Mouse (Mus musculus) heart, embryonic 14.5 days (tissue): Measurements from ENCODE around the gene Sds. TPM values are rescaled to one million over a fixed set of nuclear protein-coding genes. Genes with fewer than 3 reads are reported as not detected.

Experiments used
- ATAC-seq: fragments of 200-750 bp; cut with Nextera tagmentation; 2 replicates; pipeline ENCODE4 v1.8.0; 2017; ENCODE audit warnings: low read depth, moderate TSS enrichment; ENCODE audit not compliant: insufficient number of reproducible peaks, insufficient read depth, low FRiP score
- H3K27ac ChIP-seq, 2 experiments: fragments of 200-500 bp in 1 of 2; fragments of 300-500 bp in 1 of 2; sonication (generic) in 1 of 2; replicated peaks in 1 of 2; 2 replicates each; pipeline ENCODE4 v1.5.1; 2012 to 2014; ENCODE audit warnings: low read depth in 2 of 2, low read length in 2 of 2, control low read depth in 1 of 2, mild to moderate bottlenecking in 1 of 2, mixed read lengths in 1 of 2; ENCODE audit not compliant: control insufficient read depth in 1 of 2, insufficient read depth in 1 of 2
- H3K27me3 ChIP-seq: fragments of 300-500 bp; sonication (generic); 2 replicates; pipeline ENCODE4 v1.6.1; 2014; ENCODE audit warnings: mild to moderate bottlenecking, low read length, control low read depth; ENCODE audit not compliant: control insufficient read depth, insufficient read depth
- H3K36me3 ChIP-seq: fragments of 300-500 bp; sonication (generic); 2 replicates; pipeline ENCODE4 v1.6.1; 2014; ENCODE audit warnings: mild to moderate bottlenecking, control low read depth, low read length, mixed read lengths; ENCODE audit not compliant: control insufficient read depth, insufficient read depth
- H3K4me1 ChIP-seq, 2 experiments: fragments of 200-500 bp in 1 of 2; fragments of 300-500 bp in 1 of 2; sonication (generic) in 1 of 2; 2 replicates each; pipeline ENCODE4 v1.6.1; 2012 to 2014; ENCODE audit warnings: low read length in 2 of 2, control low read depth in 1 of 2, mixed read lengths in 1 of 2; ENCODE audit not compliant: control insufficient read depth in 2 of 2, insufficient read depth in 2 of 2
- H3K4me2 ChIP-seq: fragments of 300-500 bp; sonication (generic); 2 replicates; pipeline ENCODE4 v1.6.1; 2014; ENCODE audit warnings: mild to moderate bottlenecking, low read length
- H3K4me3 ChIP-seq, 2 experiments: fragments of 200-500 bp in 1 of 2; fragments of 300-500 bp in 1 of 2; sonication (generic) in 1 of 2; 2 replicates each; pipeline ENCODE4 v1.5.1; 2012 to 2014; ENCODE audit warnings: low read length in 2 of 2, mild to moderate bottlenecking in 2 of 2, control low read depth in 1 of 2, low read depth in 1 of 2, moderate library complexity in 1 of 2; ENCODE audit not compliant: control insufficient read depth in 1 of 2, insufficient read depth in 1 of 2
- H3K9ac ChIP-seq: fragments of 300-500 bp; sonication (generic); 2 replicates; pipeline ENCODE4 v1.6.1; 2014; ENCODE audit warnings: mild to moderate bottlenecking, low read length
- H3K9me3 ChIP-seq: fragments of 300-500 bp; sonication (generic); 2 replicates; pipeline ENCODE4 v1.6.1; 2016; ENCODE audit warnings: low read length, control low read depth; ENCODE audit not compliant: control insufficient read depth
- WGBS: fragments of 180-500 bp; shearing (Covaris S2); extraction: QIAGEN DNeasy Blood & Tissue Kit; methylation state at CpG from one replicate; pipeline ENCODE4 v1.1.7; 2014; 5-methylcytosine and 5-hydroxymethylcytosine counted together
- polyA plus RNA-seq: library from polyadenylated mRNA; unstranded; fragments of >200 nt; fragmentation: Nextera tagmentation; extraction: Ambion mirVana; gene quantifications from 2 replicates; pipeline ENCODE4 v1.2.1, GENCODE M21; 2014

The Sds gene
- polyA plus RNA-seq, 1 experiment from 2014 or later, result not detected

DNA sequence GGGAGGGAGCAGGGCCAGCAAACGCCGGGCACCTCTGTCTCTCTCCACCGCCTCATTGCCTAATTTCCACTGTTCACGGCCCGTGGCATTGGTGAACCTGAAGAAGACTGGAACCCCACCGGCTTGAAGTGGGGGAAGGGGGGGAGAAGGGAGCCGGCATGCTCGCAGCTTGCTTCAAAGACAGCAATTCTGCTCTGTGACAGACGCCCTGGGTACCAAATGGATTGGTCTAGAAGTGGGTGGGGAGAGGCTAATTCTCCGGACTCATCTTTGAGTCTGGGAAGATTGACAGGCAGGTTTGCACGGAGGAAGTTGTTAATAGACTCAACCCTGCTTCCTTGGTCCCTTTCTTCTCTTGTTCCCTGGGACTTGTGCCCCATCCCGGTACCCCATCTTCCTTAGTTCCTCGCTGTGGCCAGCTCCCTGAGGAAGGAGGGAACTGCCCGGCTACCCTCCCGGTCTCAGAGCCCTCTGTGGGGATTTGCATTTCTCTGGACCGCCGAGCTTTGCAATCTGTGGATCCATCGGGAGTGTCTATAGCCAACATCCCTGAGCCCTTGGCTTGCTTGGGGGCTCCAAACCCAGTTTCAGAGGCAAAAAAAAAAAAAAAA is 39.3 kb upstream of the Sds start:
- WGBS, result under 1% methylated on average over 18 of the region's 18 CpGs
- H3K36me3 ChIP-seq, result no peaks in the 10 kb centered on the region
- no peak for ATAC-seq
- no peak overlapping the region for H3K27ac ChIP-seq
- peaks cover 0 to 13% of the 10 kb centered on the region in 2 experiments; a peak in 2 of 4 replicates for H3K4me1 ChIP-seq
- H3K27me3 ChIP-seq, result peaks cover 91% of the 10 kb centered on the region
- H3K4me2 ChIP-seq, result no peak overlapping the region
- H3K4me3 ChIP-seq, result no peak overlapping the region
- H3K9ac ChIP-seq, result no peak overlapping the region
- no peaks in the 10 kb centered on the region for H3K9me3 ChIP-seq

GRCm38 (mm10) chr5:120437539-120437938 is 38.8 kb upstream of the Sds start:
- Histone ChIP-seq H3K9me3 (no peaks in the 10 kb centered on the region), H3K9ac (no peak overlapping the region), H3K4me3 (peak overlapping the region in 1 of 2 experiments; percentile 24; a peak in 1 of 4 replicates), H3K36me3 (no peaks in the 10 kb centered on the region), H3K4me2 (peak overlapping the region; percentile 28; the same call in 1 of the 2 replicates), H3K27ac (no peak overlapping the region), H3K27me3 (peaks cover 89% of the 10 kb centered on the region), H3K4me1 (peaks cover 0 to 13% of the 10 kb centered on the region in 2 experiments; a peak in 2 of 4 replicates)
- no peak for ATAC-seq
- 4% methylated on average over 17 of the region's 17 CpGs for WGBS

DNA sequence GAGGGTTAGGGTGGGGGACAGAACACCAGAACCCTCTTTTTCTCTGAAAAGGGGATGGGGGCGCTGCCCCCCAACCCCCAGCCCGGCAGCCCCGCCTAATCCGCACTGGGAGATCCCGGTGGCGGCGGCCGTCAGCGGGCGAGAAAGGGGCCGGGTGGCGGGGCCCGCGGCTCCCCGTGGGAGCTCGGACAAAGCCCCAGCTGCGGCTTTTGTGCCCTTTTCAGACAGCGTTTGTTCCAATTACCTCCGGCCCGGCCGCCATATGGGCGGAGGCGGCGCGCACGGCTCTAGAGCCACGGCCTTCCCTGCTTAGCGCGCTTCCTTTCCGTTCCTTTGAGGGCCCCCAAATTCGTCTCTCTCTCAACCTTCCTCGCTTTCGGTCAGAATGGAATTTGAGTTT is 38.3 kb upstream of the Sds start:
- Histone ChIP-seq H3K9ac (no peak overlapping the region), H3K4me1 (peaks cover 0 to 13% of the 10 kb centered on the region in 2 experiments; a peak in 2 of 4 replicates), H3K9me3 (no peaks in the 10 kb centered on the region), H3K4me2 (peak overlapping the region; percentile 28), H3K4me3 (peak overlapping the region in 1 of 2 experiments; percentile 24; a peak in 2 of 4 replicates), H3K27ac (no peak overlapping the region), H3K27me3 (peaks cover 87% of the 10 kb centered on the region), H3K36me3 (no peaks in the 10 kb centered on the region)
- ATAC-seq, result no peak
- WGBS, result under 1% methylated on average over 32 of the region's 33 CpGs

GRCm38 (mm10) chr5:120438469-120438868 is 37.9 kb upstream of the Sds start:
- under 1% methylated on average over 13 of the region's 13 CpGs for WGBS
- Histone ChIP-seq H3K9ac (no peak overlapping the region), H3K4me2 (no peak overlapping the region), H3K27ac (no peak overlapping the region), H3K36me3 (no peaks in the 10 kb centered on the region), H3K4me3 (peak overlapping the region in 1 of 2 experiments; percentile 24; a peak in 1 of 4 replicates), H3K4me1 (peaks cover 0 to 13% of the 10 kb centered on the region in 2 experiments; a peak in 2 of 4 replicates), H3K9me3 (no peaks in the 10 kb centered on the region), H3K27me3 (peaks cover 87% of the 10 kb centered on the region)
- no peak for ATAC-seq

DNA sequence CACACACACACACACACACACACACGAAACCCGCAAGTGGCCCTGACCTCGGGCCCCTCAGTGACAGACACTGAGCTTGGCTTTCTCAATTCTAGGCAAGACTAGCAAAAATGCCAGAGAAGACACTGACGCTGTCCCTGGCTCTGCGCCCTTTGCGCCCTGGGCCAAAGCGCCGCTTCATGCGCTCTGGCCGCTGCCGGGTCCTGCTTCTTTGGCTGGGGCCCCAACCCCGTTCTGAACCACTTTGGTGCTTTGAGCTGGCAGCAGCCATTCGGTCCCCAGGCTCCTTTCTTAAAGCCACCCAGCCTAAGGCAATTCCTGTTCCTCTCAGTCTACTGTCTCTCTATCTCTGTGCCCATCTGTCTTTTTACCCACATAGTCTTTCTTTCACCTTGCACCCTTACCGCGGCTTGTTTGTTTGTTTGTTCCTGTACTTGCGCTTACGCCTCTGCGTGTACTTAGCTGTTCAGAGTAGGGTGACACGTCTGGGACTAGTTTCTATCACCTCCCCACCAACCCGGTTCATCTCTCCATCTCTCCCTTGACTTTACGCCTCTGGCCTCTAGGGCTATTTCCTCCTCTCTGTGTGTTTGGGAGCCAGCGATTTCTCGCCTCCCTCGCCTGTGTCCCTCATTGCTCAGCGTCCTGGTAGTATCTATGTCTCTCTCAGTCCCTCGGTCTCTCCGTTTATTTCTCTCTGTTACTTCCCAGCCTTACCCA is 37.2 kb upstream of the Sds start:
- Histone ChIP-seq H3K4me2 (peak overlapping the region; percentile 65; the same call in 1 of the 2 replicates), H3K9me3 (no peaks in the 10 kb centered on the region), H3K27me3 (peaks cover 84% of the 10 kb centered on the region), H3K4me3 (0 out of 4 replicates have a peak overlapping the region, but pooled peaks of 1 of the 2 experiments have one; percentile 36), H3K9ac (no peak overlapping the region), H3K27ac (no peak overlapping the region), H3K36me3 (no peaks in the 10 kb centered on the region), H3K4me1 (peaks cover 0 to 13% of the 10 kb centered on the region in 2 experiments; a peak in 2 of 4 replicates)
- no peak for ATAC-seq
- 2% methylated on average over 27 of the region's 27 CpGs for WGBS

- peak overlapping the region; percentile 22 to 36 for H3K4me3 ChIP-seq
- no peak for ATAC-seq
- WGBS, result 1% methylated on average over 61 of the region's 61 CpGs
These were observed 36.2 kb upstream of the Sds start for GRCm38 (mm10) chr5:120439887-120440670.

GRCm38 (mm10) chr5:120440733-120441132 is 35.6 kb upstream of the Sds start:
- Histone ChIP-seq H3K4me2 (peak overlapping the region; percentile 65), H3K36me3 (no peaks in the 10 kb centered on the region), H3K27me3 (peaks cover 81% of the 10 kb centered on the region), H3K4me3 (peak overlapping the region; percentile 22 to 36), H3K9ac (no peak overlapping the region), H3K4me1 (peaks cover 0 to 13% of the 10 kb centered on the region in 2 experiments; a peak in 2 of 4 replicates), H3K9me3 (no peaks in the 10 kb centered on the region), H3K27ac (no peak overlapping the region)
- WGBS, result 5% methylated on average over 14 of the region's 14 CpGs
- no peak for ATAC-seq

More at GRCm38 (mm10) chr5:120439887-120440670, 36.2 kb upstream of the Sds start:
- Histone ChIP-seq H3K4me1 (peaks cover 0 to 13% of the 10 kb centered on the region in 2 experiments; a peak in 2 of 4 replicates), H3K9me3 (no peaks in the 10 kb centered on the region), H3K27me3 (peaks cover 83% of the 10 kb centered on the region), H3K9ac (no peak overlapping the region), H3K27ac (no peak overlapping the region), H3K4me2 (peak overlapping the region; percentile 65), H3K36me3 (no peaks in the 10 kb centered on the region)
